Mouse (Mus musculus): ENCODE results near the gene Fam219a.

- no peak for TF ChIP-seq CHD2 (IDR thresholded peaks at IDR 0.05; ENCODE audit: low read depth, low read length)
- TF ChIP-seq HCFC1 (IDR thresholded peaks at IDR 0.05; ENCODE audit: borderline replicate concordance, insufficient read depth, low read length), result no peak
Measured at GRCm38 (mm10) chr4:41606784-41607183, 37.4 kb upstream of the Fam219a start.

Data from ES-E14 (cell line).